Mouse (Mus musculus) kidney, embryonic 14.5 days (tissue): ENCODE measurements at regions not wholly inside any gene's neighbourhood (a gene's known extent, or its start where the extent isn't known, plus 50 kb on each side); places are given as distances from the start of the nearest gene placed in this dataset.
A peak's percentile ranks its signal among the peaks of the same experiment; 100 is the strongest.

Experiments
- ATAC-seq: fragments of 200-750 bp; cut with Nextera tagmentation; 2 replicates; pipeline ENCODE4 v1.8.0; 2017; ENCODE audit warnings: moderate number of reproducible peaks, mild to moderate bottlenecking, moderate TSS enrichment, moderate library complexity; ENCODE audit not compliant: low FRiP score, low TSS enrichment
- H3K27ac ChIP-seq: fragments of 300-500 bp; sonication (generic); 2 replicates; pipeline ENCODE4 v1.5.1; 2014; ENCODE audit warnings: low read depth, mild to moderate bottlenecking, low read length, moderate library complexity, mixed read lengths
- H3K27me3 ChIP-seq: fragments of 300-500 bp; sonication (generic); 2 replicates; pipeline ENCODE4 v1.6.1; 2014; ENCODE audit warnings: mild to moderate bottlenecking, low read length; ENCODE audit not compliant: control insufficient read depth, insufficient read depth
- H3K36me3 ChIP-seq: fragments of 300-500 bp; sonication (generic); 2 replicates; pipeline ENCODE4 v1.6.1; 2014; ENCODE audit warnings: low read length, mixed read lengths; ENCODE audit not compliant: control insufficient read depth, insufficient read depth
- H3K4me1 ChIP-seq: fragments of 300-500 bp; sonication (generic); 2 replicates; pipeline ENCODE4 v1.6.1; 2014; ENCODE audit warnings: low read length, mixed read lengths; ENCODE audit not compliant: control insufficient read depth, insufficient read depth
- H3K4me2 ChIP-seq: fragments of 300-500 bp; sonication (generic); replicated peaks from 2 replicates; pipeline ENCODE4 v1.6.1; 2014; ENCODE audit warnings: low read depth, mild to moderate bottlenecking, low read length
- H3K4me3 ChIP-seq: fragments of 300-500 bp; sonication (generic); 2 replicates; pipeline ENCODE4 v1.5.1; 2014; ENCODE audit warnings: mild to moderate bottlenecking, low read length
- H3K9ac ChIP-seq: fragments of 300-500 bp; sonication (generic); 2 replicates; pipeline ENCODE4 v1.6.1; 2014; ENCODE audit warnings: low read depth, mild to moderate bottlenecking, low read length, moderate library complexity
- H3K9me3 ChIP-seq: fragments of 300-500 bp; sonication (generic); 2 replicates; pipeline ENCODE4 v1.6.1; 2016; ENCODE audit warnings: low read length; ENCODE audit not compliant: control insufficient read depth
- WGBS: fragments of 180-500 bp; shearing (Covaris S2); extraction: QIAGEN DNeasy Blood & Tissue Kit; methylation state at CpG from one replicate; pipeline ENCODE4 v1.1.7; 2014; 5-methylcytosine and 5-hydroxymethylcytosine counted together

DNA sequence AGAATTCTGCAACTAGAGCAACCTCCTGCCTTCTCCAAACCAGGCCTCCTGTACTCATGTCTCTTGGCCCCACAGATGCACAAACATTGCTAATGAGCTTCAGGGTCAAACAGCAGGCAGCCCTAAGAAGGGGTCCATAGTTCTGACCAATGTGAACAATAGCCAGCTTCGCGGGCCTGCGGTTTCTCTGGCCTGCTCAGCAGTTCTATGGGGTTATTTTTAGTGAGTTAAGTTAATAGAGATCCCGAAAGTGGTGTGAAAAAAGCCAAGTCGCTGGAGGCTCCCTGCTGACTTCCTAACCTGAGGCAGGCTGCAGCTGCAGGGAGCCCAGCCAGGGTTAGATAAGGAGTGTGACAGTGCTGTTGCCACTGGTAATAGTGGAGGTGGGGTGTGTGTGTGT is 106.6 kb downstream of the Pdcd6ip start:
- no peak for ATAC-seq
- Histone ChIP-seq H3K36me3 (no peaks in the 10 kb centered on the region), H3K4me3 (no peak overlapping the region), H3K9ac (no peak overlapping the region), H3K4me1 (no peaks in the 10 kb centered on the region), H3K4me2 (no peak overlapping the region), H3K9me3 (no peaks in the 10 kb centered on the region), H3K27ac (no peak overlapping the region), H3K27me3 (no peaks in the 10 kb centered on the region)
- 36% methylated on average over 5 of the region's 5 CpGs for WGBS

DNA sequence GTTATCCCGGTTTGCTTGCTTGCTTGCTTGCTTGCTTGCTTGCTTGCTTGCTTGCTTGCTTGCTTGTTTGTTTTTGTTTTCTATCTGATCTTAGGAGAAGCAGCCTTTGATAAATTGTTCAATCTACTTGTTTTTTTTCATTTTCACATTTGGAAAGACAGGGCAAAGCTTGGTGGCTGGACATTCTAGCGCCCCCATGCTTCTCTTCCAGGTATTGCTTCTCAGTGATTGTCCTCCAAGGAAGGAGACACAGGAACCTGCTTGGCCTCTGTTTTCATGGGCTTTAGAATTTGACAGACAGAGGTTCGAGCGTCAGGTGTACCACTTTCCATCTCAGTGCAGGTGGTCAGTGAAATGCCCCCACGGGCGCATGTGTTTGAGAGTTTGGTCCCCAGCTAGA is 120.8 kb downstream of the Pdcd6ip start:
- Histone ChIP-seq H3K9ac (no peak overlapping the region), H3K27ac (no peak overlapping the region), H3K4me3 (no peak overlapping the region), H3K27me3 (no peaks in the 10 kb centered on the region), H3K36me3 (no peaks in the 10 kb centered on the region), H3K9me3 (no peaks in the 10 kb centered on the region), H3K4me2 (no peak overlapping the region), H3K4me1 (no peaks in the 10 kb centered on the region)
- 58% methylated on average over 6 of the region's 6 CpGs for WGBS
- ATAC-seq = no peak

DNA sequence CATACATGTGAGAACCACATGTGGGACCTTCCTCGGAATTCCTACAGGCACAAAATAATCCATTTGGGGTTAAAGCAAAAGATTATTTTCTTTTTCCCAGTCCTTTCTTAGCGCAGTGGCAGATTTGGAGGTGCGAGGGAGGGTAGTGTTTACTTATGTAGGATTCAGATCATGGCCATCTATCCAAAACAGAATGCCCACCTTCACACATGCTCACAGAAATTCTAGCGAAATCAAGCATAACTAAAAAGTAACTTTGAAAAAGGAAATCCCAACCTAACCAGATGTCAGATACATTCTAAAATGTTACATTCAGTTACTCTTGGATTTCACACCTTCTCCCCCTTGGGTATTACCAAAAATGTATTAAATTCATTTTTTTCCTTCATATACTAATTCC is 121.6 kb downstream of the Pdcd6ip start:
- no peaks in the 10 kb centered on the region for H3K36me3 ChIP-seq
- H3K9me3 ChIP-seq = no peaks in the 10 kb centered on the region
- H3K27ac ChIP-seq = no peak overlapping the region
- no peak overlapping the region for H3K4me2 ChIP-seq
- WGBS = 90% methylated on average over 4 of the region's 4 CpGs
- no peaks in the 10 kb centered on the region for H3K4me1 ChIP-seq
- no peak overlapping the region for H3K9ac ChIP-seq
- ATAC-seq = no peak
- H3K27me3 ChIP-seq = no peaks in the 10 kb centered on the region
- H3K4me3 ChIP-seq = no peak overlapping the region

DNA sequence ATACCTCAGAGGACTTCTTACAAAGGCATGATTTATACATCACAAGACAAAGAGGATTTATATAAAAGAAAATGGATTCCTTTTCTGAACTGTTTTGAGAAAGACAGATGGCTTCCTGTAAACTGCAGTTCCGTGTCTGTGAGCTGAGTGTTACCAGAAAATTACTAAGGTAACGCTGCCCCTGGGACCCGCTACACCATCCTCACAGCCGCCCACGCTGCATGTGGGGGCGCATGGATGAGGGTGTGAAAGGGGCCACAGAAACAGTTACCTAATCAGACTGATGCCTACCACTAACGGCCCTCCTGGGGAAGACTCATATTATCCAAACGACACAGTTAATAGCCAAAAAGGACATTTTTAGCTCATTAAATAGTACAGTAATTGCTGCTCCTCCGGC is 129.8 kb downstream of the Pdcd6ip start:
- Histone ChIP-seq H3K9me3 (no peaks in the 10 kb centered on the region), H3K4me1 (no peaks in the 10 kb centered on the region), H3K36me3 (no peaks in the 10 kb centered on the region), H3K4me2 (no peak overlapping the region), H3K4me3 (no peak overlapping the region), H3K27ac (no peak overlapping the region), H3K27me3 (no peaks in the 10 kb centered on the region), H3K9ac (no peak overlapping the region)
- 57% methylated on average over 9 of the region's 9 CpGs for WGBS
- no peak for ATAC-seq

DNA sequence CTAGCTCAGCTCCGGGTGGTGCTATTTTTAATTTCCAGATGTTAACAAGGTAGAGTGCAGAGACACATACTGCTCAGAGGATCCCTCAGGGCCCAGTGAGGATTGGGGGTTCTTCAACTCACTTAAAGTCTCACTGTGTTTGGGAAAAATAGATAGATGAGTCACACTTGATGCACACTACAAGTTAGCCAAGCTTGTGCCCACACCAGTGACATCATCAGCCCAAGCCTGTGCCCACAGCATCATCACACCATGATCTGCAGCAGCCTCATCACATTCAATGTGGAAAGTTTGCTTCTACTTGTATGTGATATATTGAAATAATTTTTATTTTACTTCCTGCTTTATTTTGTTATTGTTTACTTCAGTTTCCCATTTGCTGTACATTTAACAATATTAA is 139.2 kb downstream of the Pdcd6ip start:
- no peak overlapping the region for H3K9ac ChIP-seq
- H3K4me1 ChIP-seq = no peaks in the 10 kb centered on the region
- H3K4me3 ChIP-seq = no peak overlapping the region
- WGBS = 85% methylated on average over 1 of the region's 1 CpGs
- H3K27me3 ChIP-seq = no peaks in the 10 kb centered on the region
- no peaks in the 10 kb centered on the region for H3K9me3 ChIP-seq
- H3K36me3 ChIP-seq = no peaks in the 10 kb centered on the region
- ATAC-seq = no peak
- no peak overlapping the region for H3K4me2 ChIP-seq
- no peak overlapping the region for H3K27ac ChIP-seq

DNA sequence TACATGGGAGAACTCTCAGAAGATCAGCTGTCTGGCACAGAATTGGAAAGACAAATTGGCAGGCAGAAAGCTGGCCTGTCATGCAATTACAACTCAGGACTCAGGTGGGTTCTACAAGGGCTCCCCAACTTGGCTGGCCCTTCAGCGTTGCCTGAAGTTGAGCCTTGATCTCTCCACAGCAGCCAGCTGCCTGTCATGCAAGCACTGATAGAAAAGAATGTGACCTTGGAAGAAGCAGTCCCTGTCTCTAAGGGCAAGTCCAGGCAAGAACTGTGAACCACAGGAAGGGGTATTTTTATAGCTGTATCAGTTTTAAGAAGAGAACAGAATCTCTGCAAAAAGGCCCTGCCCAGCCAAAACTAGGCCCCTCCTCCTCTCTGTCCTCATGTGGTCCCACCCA is 140.4 kb downstream of the Pdcd6ip start:
- Histone ChIP-seq H3K9me3 (no peaks in the 10 kb centered on the region), H3K27ac (no peak overlapping the region), H3K4me1 (no peaks in the 10 kb centered on the region), H3K4me2 (no peak overlapping the region), H3K27me3 (no peaks in the 10 kb centered on the region), H3K9ac (no peak overlapping the region), H3K36me3 (no peaks in the 10 kb centered on the region), H3K4me3 (no peak overlapping the region)
- WGBS = 83% methylated on average over 1 of the region's 1 CpGs
- no peak for ATAC-seq

DNA sequence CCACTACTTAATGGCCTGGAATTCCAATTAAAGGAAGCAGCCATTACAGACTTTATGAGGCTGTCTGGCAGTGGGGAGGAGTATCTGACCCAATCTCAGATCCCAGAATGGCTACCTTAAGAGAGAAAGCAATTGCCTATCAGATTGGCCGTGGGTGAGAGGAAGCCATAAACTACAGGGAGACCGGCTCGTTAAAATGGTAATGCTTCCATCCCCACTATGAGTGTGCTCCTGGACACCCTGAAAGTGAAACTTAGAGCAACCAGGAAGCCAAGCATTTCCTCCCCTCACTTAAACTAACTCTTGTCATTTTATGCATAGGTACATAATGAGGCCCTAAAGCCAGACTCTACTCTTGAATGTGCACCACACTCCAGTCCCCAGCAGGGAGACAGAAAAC is 141.4 kb downstream of the Pdcd6ip start:
- Histone ChIP-seq H3K36me3 (no peaks in the 10 kb centered on the region), H3K9me3 (no peaks in the 10 kb centered on the region), H3K9ac (no peak overlapping the region), H3K27me3 (no peaks in the 10 kb centered on the region), H3K4me3 (no peak overlapping the region), H3K27ac (no peak overlapping the region), H3K4me1 (no peaks in the 10 kb centered on the region), H3K4me2 (no peak overlapping the region)
- ATAC-seq = peak; percentile 86; the same call in 1 of the 2 replicates
- 5% methylated on average over 3 of the region's 3 CpGs for WGBS

DNA sequence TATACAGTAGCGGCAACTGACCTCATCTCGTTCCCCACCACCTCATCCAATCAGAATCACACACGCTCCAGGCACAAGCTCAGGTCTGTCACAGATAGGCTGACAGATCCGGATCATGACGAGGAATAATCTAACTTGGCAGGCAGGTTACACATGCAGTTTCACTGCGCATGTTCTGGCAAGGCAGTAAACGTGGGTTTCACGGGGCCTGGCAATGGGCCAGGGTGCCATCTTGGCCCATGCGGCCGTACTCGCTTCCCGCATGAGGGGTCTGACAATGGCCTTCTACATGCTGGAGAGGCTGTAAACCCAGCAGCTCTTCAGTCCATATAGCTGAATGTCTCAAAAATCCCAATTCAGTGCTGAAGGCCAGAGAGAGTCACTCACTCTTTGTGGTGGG is 154.1 kb downstream of the Pdcd6ip start:
- no peak overlapping the region for H3K27ac ChIP-seq
- H3K27me3 ChIP-seq = no peaks in the 10 kb centered on the region
- H3K9me3 ChIP-seq = no peaks in the 10 kb centered on the region
- no peak overlapping the region for H3K4me2 ChIP-seq
- no peak for ATAC-seq
- no peaks in the 10 kb centered on the region for H3K36me3 ChIP-seq
- no peaks in the 10 kb centered on the region for H3K4me1 ChIP-seq
- H3K9ac ChIP-seq = no peak overlapping the region
- no peak overlapping the region for H3K4me3 ChIP-seq
- WGBS = 92% methylated on average over 12 of the region's 12 CpGs

DNA sequence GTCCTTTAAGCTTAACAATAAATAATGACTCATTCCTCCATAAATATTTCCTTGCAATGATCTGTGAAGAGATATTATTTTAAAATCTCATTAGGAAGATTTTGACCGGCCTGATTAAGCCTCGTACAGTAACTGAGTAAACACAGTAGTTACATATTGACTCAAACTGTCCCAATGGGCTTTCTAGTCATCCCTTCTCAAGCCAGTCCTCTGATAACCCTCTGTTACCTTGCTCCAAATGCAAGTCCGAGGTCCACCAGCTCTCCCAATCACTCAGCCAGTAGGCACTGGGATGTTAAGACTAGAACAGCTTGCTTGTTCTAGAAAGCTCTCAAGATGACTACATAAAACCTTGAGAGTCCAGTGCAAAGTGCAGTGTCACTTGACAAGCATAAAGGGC is 160.6 kb downstream of the Pdcd6ip start:
- ATAC-seq = no peak
- 62% methylated on average over 3 of the region's 3 CpGs for WGBS
- no peaks in the 10 kb centered on the region for H3K27me3 ChIP-seq
- H3K27ac ChIP-seq = no peak overlapping the region
- no peak overlapping the region for H3K4me2 ChIP-seq
- H3K9me3 ChIP-seq = no peaks in the 10 kb centered on the region
- no peaks in the 10 kb centered on the region for H3K4me1 ChIP-seq
- H3K4me3 ChIP-seq = no peak overlapping the region
- H3K9ac ChIP-seq = no peak overlapping the region
- H3K36me3 ChIP-seq = no peaks in the 10 kb centered on the region

DNA sequence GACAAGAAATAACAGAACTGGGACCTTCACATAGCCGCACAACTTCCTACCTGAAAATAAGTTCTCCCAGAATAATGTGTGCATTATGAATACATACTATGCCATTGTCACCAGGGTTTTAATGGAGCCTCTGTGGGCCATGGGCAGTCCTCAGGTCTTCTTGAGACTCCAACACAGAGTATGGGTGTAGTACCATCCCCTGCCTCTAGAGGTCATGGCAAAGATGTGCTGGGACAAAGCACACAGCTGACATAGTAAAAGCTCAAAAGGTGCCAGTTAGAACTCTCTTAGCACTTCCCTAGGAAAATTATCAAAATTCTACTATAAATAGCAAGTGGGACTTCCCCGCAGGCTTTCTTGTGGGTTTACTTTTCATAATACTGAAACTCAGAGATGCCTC is 179.5 kb downstream of the Pdcd6ip start:
- Histone ChIP-seq H3K9me3 (no peaks in the 10 kb centered on the region), H3K36me3 (no peaks in the 10 kb centered on the region), H3K4me1 (no peaks in the 10 kb centered on the region), H3K27ac (no peak overlapping the region), H3K27me3 (no peaks in the 10 kb centered on the region), H3K9ac (no peak overlapping the region), H3K4me3 (no peak overlapping the region), H3K4me2 (no peak overlapping the region)
- 74% methylated on average over 2 of the region's 2 CpGs for WGBS
- ATAC-seq = no peak
